Mouse (Mus musculus) liver, adult 2 months (tissue): ENCODE measurements around the gene Plxnd1. TPM values are rescaled to one million over a fixed set of nuclear protein-coding genes. Genes with fewer than 3 reads are reported as not detected.

ENCODE experiments used
- DNase-seq: peaks from one replicate; pipeline ENCODE4 v3.0.0-alpha.2; 2011; ENCODE audit warnings: low read depth, low spot score; ENCODE audit errors: extremely low read depth
- H3K27ac ChIP-seq: fragments of 200-500 bp; replicated peaks from 2 replicates; pipeline ENCODE4 v1.5.1; 2012; ENCODE audit warnings: low read depth, mild to moderate bottlenecking, control low read depth, inconsistent platforms, low read length; ENCODE audit not compliant: insufficient read depth
- H3K27me3 ChIP-seq: fragments of 200-500 bp; 2 replicates; pipeline ENCODE4 v1.6.1; 2012; ENCODE audit warnings: mild to moderate bottlenecking, moderate library complexity, low read length, inconsistent platforms; ENCODE audit not compliant: control insufficient read depth, insufficient read depth
- H3K36me3 ChIP-seq: fragments of 200-500 bp; 2 replicates; pipeline ENCODE4 v1.6.1; 2012; ENCODE audit warnings: low read length, inconsistent platforms; ENCODE audit not compliant: control insufficient read depth, insufficient read depth
- H3K4me1 ChIP-seq: fragments of 200-500 bp; 2 replicates; pipeline ENCODE4 v1.6.1; 2011; ENCODE audit warnings: low read length; ENCODE audit not compliant: control insufficient read depth, insufficient read depth
- H3K4me3 ChIP-seq: fragments of 200-500 bp; 2 replicates; pipeline ENCODE4 v1.5.1; 2011; ENCODE audit warnings: low read depth, mild to moderate bottlenecking, control low read depth, low read length, moderate library complexity; ENCODE audit not compliant: insufficient read depth
- H3K79me2 ChIP-seq: fragments of 200-500 bp; 2 replicates; pipeline ENCODE4 v1.6.1; 2012; ENCODE audit warnings: inconsistent platforms, mild to moderate bottlenecking, low read length, moderate library complexity; ENCODE audit not compliant: control insufficient read depth, insufficient read depth
- H3K9ac ChIP-seq: fragments of 200-500 bp; 2 replicates; pipeline ENCODE4 v1.6.1; 2012; ENCODE audit warnings: low read depth, mild to moderate bottlenecking, control low read depth, inconsistent platforms, low read length
- CTCF ChIP-seq: fragments of 200-500 bp; IDR thresholded peaks from 2 replicates; pipeline ENCODE4 v1.5.1; 2011; ENCODE audit warnings: low read depth, low read length, control low read depth
- POLR2A ChIP-seq: fragments of 200-500 bp; IDR thresholded peaks from 2 replicates; pipeline ENCODE4 v1.6.1; 2011; ENCODE audit warnings: low read length, control low read depth; ENCODE audit not compliant: insufficient read depth; ENCODE audit errors: extremely low read depth
- WGBS: fragments of 180-500 bp; shearing (Covaris S2); methylation state at CpG from one replicate; pipeline ENCODE4 v1.1.7; 2018; 5-methylcytosine and 5-hydroxymethylcytosine counted together
- polyA plus RNA-seq: library from polyadenylated mRNA; depleted of rRNA; stranded (reverse); fragments of >200 nt; gene quantifications from 2 replicates; pipeline ENCODE4 v1.2.3, GENCODE M21; 2012
- total RNA-seq: library from RNA; depleted of rRNA; stranded (reverse); fragments of >200 nt; gene quantifications from 2 replicates; pipeline ENCODE4 v1.2.3, GENCODE M21; 2014

Gene Plxnd1
- total and polyA plus RNA-seq, 2 experiments = 12.4 to 18.4 TPM

DNA sequence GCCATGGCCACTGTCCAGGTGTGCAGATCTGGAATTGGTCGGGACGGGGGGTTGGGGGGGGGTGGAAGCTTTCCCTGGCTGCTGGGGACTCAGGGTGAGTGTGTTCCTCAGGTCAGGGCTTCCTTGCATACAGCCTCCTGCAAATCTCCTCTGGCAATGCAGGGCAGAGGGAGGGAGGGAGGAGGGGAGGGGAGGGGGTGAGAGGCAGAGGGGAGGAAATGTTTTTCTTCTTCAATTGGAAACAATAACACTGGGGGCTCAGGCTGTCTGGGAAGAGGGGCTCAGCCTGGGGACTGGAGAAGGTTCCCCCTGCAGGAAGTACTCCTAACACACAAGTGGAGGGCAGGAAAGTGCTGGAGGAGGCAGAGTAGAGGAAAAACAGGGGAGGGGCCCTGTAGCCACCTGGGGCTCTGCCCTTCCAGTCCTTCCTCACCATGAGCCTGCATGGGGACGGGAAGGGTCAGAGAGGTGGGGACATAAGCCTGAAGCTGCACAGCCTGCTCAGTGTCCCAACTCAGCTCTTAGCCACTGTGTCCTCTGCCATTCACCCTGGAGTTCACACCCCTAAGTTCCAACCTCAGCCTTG lies 3.0 kb upstream of the Plxnd1 start:
- Histone ChIP-seq H3K4me1 (peaks cover 5% of the 10 kb centered on the region; the same call in 1 of the 2 replicates), H3K36me3 (no peaks in the 10 kb centered on the region)
- DNase-seq = no peak

DNA sequence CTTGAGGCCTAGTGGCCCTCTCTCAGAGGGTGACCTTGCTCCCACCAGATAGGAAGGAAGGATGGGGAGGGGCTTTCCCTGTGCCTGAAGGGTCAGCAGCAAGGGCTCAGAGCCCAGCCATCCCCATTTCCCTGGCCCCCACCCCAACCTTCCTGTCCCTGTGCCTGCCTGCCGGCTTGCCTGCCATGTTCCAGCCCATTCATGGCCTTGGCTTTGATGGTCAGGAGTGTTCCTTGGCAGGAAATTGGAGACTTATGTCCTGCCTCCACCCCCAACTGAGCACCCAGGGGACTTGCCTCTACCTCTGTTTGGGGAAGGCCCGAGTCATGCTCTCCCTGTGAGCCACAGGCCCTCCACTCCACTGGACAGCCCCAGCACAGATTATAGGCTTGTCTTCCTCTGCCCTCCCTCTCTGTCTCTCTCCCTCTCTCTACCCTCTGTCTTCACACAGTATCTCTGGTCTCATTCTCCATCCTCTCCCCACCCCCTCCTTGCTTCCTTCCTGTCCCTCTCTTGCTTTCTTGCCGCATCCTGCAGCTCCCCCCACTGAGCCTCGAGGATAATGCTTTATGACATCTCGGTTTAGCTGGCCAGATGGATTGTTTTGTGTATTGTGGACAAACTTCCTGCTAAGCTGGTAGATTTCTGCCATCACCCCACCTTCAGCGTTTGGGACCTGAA lies 1.5 kb upstream of the Plxnd1 start:
- Histone ChIP-seq H3K27me3 (peaks cover 9% of the 10 kb centered on the region; the same call in 1 of the 2 replicates), H3K27ac (peak overlapping the region; percentile 83), H3K4me1 (peaks cover 5% of the 10 kb centered on the region; the same call in 1 of the 2 replicates), H3K4me3 (no peak overlapping the region), H3K79me2 (peaks cover 3% of the 10 kb centered on the region; the same call in 1 of the 2 replicates), H3K9ac (no peak overlapping the region), H3K36me3 (no peaks in the 10 kb centered on the region)
- peak; percentile 22 for DNase-seq
- WGBS = 67% methylated on average over 6 of the region's 6 CpGs
- TF ChIP-seq CTCF = no peak
- no peak for TF ChIP-seq POLR2A

More for the DNA sequence above, 3.0 kb upstream of the Plxnd1 start:
- H3K27me3 ChIP-seq = peaks cover 9% of the 10 kb centered on the region; the same call in 1 of the 2 replicates
- peak overlapping the region; percentile 2 for H3K27ac ChIP-seq
- no peak for TF ChIP-seq CTCF
- no peak for TF ChIP-seq POLR2A
- H3K4me3 ChIP-seq = no peak overlapping the region
- WGBS = 53% methylated on average over 3 of the region's 3 CpGs
- peaks cover 3% of the 10 kb centered on the region; the same call in 1 of the 2 replicates for H3K79me2 ChIP-seq
- H3K9ac ChIP-seq = no peak overlapping the region

DNA sequence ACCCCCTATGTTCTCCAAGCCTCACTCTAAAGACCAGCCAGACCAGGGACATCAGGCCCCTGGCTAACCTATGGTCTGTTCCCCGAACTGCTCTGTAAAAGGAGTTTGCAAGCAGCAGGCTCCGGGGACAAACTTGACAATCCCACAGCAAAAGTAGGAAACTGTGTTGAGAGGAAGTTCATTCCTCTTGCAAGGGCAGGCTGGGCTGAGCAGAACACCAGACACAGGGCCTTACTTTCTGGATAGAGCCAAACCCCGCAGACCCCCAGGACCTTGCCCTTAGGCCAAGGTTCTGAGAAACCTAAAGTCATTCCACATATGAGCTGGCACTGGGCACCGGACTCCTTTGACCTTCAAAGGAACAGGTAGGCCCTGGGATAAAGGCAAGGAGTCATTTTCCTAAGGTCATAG lies 731 bp upstream of the Plxnd1 start:
- H3K9ac ChIP-seq = 0 out of 2 replicates have a peak overlapping the region, but pooled peaks have one; percentile 5
- H3K4me1 ChIP-seq = peaks cover 5% of the 10 kb centered on the region; the same call in 1 of the 2 replicates
- WGBS = 69% methylated on average over 4 of the region's 4 CpGs
- H3K27ac ChIP-seq = peak overlapping the region; percentile 83
- peaks cover 4% of the 10 kb centered on the region; the same call in 1 of the 2 replicates for H3K79me2 ChIP-seq
- H3K27me3 ChIP-seq = peaks cover 9% of the 10 kb centered on the region; the same call in 1 of the 2 replicates
- no peak for TF ChIP-seq CTCF
- no peak for TF ChIP-seq POLR2A
- no peaks in the 10 kb centered on the region for H3K36me3 ChIP-seq
- no peak overlapping the region for H3K4me3 ChIP-seq
- DNase-seq = no peak

DNA sequence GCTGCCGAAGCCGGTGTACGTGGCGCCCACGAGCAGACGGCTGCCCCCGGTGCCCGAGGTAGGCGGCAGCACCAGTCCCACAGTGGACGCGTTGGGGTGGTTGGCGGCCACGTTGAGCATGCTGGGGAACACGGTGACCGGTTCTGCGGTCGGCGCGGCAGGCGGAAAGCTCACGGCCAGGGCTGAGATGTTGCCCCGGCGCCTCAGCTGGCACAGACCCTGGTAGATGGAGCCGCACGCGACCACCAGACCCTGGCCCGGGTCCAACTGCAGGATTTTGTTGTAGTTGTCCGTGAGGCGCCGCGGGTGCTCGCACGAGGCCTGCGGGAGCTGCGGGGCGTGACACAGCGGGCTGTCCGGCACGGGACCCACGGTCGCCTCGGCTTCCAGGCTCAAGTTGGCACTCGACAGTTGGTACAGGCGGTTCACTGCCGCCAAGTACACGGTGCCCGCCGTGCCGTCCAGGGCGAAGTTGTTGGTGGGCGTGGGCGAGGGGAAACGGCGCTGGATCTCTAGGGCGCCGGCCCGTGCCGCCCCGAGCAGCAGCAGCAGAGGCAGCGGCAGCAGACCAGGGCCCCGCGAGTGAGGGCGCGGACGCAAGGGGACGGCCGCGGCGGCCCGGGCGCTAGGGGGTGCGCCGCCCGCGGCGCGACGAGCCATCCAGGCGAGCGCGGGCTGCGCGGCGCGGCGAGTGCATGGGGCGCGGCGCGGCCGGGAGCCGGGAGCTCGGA lies 494 bp downstream of the Plxnd1 start:
- no peak for TF ChIP-seq CTCF
- no peak for TF ChIP-seq POLR2A
- no peaks in the 10 kb centered on the region for H3K36me3 ChIP-seq
- DNase-seq = no peak
- WGBS = 6% methylated on average over 92 of the region's 93 CpGs
- H3K4me1 ChIP-seq = peaks cover 5% of the 10 kb centered on the region; the same call in 1 of the 2 replicates
- peak overlapping the region; percentile 81 for H3K9ac ChIP-seq
- H3K27me3 ChIP-seq = peaks cover 9% of the 10 kb centered on the region; the same call in 1 of the 2 replicates
- H3K27ac ChIP-seq = peak overlapping the region; percentile 37
- peaks cover 9% of the 10 kb centered on the region; the same call in 1 of the 2 replicates for H3K79me2 ChIP-seq
- H3K4me3 ChIP-seq = peak overlapping the region; percentile 79

DNA sequence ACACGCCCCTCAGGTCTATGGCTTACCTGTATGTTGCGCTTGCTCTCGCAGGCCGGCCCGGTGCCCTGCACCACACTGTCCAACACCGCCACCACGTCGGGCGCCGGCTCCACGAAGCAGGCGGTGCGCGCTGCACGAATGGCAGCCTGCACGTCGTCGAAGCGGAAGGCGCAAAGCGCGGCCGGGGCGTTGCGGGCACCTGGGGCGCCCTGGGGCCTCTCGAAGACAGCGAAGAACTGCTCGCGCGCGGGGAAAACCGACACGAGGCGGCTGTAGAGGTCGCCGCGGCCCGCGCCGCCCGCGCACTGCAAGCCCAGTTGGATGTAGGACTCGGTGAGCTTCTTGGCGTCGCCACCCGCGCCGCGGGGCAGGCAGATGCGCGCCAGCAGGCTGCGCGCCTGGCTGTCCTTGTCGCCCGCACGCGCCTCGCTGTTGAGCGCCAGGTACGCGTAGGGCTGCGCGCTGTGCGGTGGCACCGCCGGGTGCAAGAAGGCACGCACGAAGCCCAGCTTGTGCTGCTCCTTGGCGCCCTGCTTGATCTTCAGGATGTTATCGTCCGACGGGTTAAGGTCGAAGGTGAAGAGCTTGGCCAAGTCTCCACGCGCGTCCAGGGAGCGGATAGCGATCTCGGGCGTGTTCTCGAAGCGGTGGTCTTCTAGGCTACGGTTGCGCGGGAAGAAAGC lies 1.2 kb downstream of the Plxnd1 start:
- H3K27me3 ChIP-seq = peaks cover 9% of the 10 kb centered on the region; the same call in 1 of the 2 replicates
- H3K36me3 ChIP-seq = no peaks in the 10 kb centered on the region
- 5% methylated on average over 85 of the region's 86 CpGs for WGBS
- peaks cover 10% of the 10 kb centered on the region; the same call in 1 of the 2 replicates for H3K79me2 ChIP-seq
- peak overlapping the region; percentile 79 for H3K4me3 ChIP-seq
- TF ChIP-seq POLR2A = no peak
- TF ChIP-seq CTCF = no peak
- peak overlapping the region; percentile 37 for H3K27ac ChIP-seq
- no peak for DNase-seq
- peak overlapping the region; percentile 81 for H3K9ac ChIP-seq
- peaks cover 4% of the 10 kb centered on the region; the same call in 1 of the 2 replicates for H3K4me1 ChIP-seq
